Mouse (Mus musculus) kidney, embryonic 14.5 days (tissue): ENCODE measurements around the gene Gm17655. TPM values are rescaled to one million over a fixed set of nuclear protein-coding genes. Genes with fewer than 3 reads are reported as not detected.
"Not testable (repeated sequence)": the region's sequence is repeated elsewhere in the genome, so short reads cannot be mapped to it uniquely, and the experiment has no call there.

Source experiments
- ATAC-seq: fragments of 200-750 bp; cut with Nextera tagmentation; 2 replicates; pipeline ENCODE4 v1.8.0; 2017; ENCODE audit warnings: moderate number of reproducible peaks, mild to moderate bottlenecking, moderate TSS enrichment, moderate library complexity; ENCODE audit not compliant: low FRiP score, low TSS enrichment
- H3K27ac ChIP-seq: fragments of 300-500 bp; sonication (generic); 2 replicates; pipeline ENCODE4 v1.5.1; 2014; ENCODE audit warnings: low read depth, mild to moderate bottlenecking, low read length, moderate library complexity, mixed read lengths
- H3K27me3 ChIP-seq: fragments of 300-500 bp; sonication (generic); 2 replicates; pipeline ENCODE4 v1.6.1; 2014; ENCODE audit warnings: mild to moderate bottlenecking, low read length; ENCODE audit not compliant: control insufficient read depth, insufficient read depth
- H3K36me3 ChIP-seq: fragments of 300-500 bp; sonication (generic); 2 replicates; pipeline ENCODE4 v1.6.1; 2014; ENCODE audit warnings: low read length, mixed read lengths; ENCODE audit not compliant: control insufficient read depth, insufficient read depth
- H3K4me1 ChIP-seq: fragments of 300-500 bp; sonication (generic); 2 replicates; pipeline ENCODE4 v1.6.1; 2014; ENCODE audit warnings: low read length, mixed read lengths; ENCODE audit not compliant: control insufficient read depth, insufficient read depth
- H3K4me2 ChIP-seq: fragments of 300-500 bp; sonication (generic); replicated peaks from 2 replicates; pipeline ENCODE4 v1.6.1; 2014; ENCODE audit warnings: low read depth, mild to moderate bottlenecking, low read length
- H3K4me3 ChIP-seq: fragments of 300-500 bp; sonication (generic); 2 replicates; pipeline ENCODE4 v1.5.1; 2014; ENCODE audit warnings: mild to moderate bottlenecking, low read length
- H3K9ac ChIP-seq: fragments of 300-500 bp; sonication (generic); 2 replicates; pipeline ENCODE4 v1.6.1; 2014; ENCODE audit warnings: low read depth, mild to moderate bottlenecking, low read length, moderate library complexity
- H3K9me3 ChIP-seq: fragments of 300-500 bp; sonication (generic); 2 replicates; pipeline ENCODE4 v1.6.1; 2016; ENCODE audit warnings: low read length; ENCODE audit not compliant: control insufficient read depth
- WGBS: fragments of 180-500 bp; shearing (Covaris S2); extraction: QIAGEN DNeasy Blood & Tissue Kit; methylation state at CpG from one replicate; pipeline ENCODE4 v1.1.7; 2014; 5-methylcytosine and 5-hydroxymethylcytosine counted together
- polyA plus RNA-seq: library from polyadenylated mRNA; unstranded; fragments of >200 nt; fragmentation: Nextera tagmentation; extraction: Ambion mirVana; gene quantifications from 2 replicates; pipeline ENCODE4 v1.2.1, GENCODE M21; 2014

Gm17655 gene
- polyA plus RNA-seq, 1 experiment from 2014 or later, result 5.3 TPM

DNA sequence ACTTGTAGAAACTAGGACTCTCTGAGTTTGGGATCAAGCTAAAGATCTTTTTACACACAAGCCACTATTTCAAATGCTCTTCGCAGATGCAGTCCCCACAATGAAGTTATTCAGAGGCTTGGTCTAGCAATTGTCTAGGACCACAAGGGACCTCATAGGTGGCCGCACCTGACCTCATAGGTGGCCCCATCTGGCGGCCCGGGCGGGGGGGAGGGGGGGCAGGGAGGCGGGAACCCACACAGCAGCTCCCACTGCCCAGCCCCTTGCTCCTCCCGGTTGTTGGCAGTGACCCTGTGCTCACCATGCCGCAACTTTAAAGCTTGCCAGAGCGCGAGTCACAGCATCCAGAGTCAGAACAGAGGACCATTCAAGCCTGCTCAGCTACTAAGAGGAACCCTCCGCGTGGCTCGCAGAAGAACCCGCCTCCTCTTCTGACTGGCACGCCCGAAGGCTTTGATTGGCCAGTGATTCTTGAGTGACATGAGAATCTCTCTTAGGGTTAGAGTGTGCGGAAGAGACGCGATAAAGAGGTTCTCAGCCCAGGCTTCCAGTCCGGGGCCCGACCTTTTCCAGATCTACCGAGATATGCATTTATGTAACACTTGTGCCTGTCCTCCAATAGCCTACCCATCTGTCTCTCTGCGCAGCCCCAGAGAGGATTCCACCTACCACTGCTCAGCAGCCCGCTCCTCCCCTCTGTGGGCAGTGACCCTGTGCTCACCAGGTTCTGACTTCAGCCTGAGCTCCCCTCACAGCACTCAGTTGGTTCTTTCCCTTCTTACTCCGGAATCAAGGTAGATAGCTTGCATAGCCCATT is 21.9 kb upstream of the Gm17655 start, which contains the start of gene Gm35315:
Gene Gm35315, minus strand, starts transcription at position 391 of the 817 bp plus-strand sequence.
- WGBS, result 1% methylated on average over 25 of the region's 25 CpGs
- H3K36me3 ChIP-seq, result no peaks in the 10 kb centered on the region
- H3K9ac ChIP-seq, result peak within 1 kb of the TSS; percentile 68
- no peaks in the 10 kb centered on the region for H3K4me1 ChIP-seq
- no peaks in the 10 kb centered on the region for H3K27me3 ChIP-seq
- peak within 1 kb of the TSS; percentile 44 for H3K4me3 ChIP-seq
- no peaks in the 10 kb centered on the region for H3K9me3 ChIP-seq
- peak within 1 kb of the TSS; percentile 65 for H3K4me2 ChIP-seq
- peak within 1 kb of the TSS; percentile 32; the same call in 1 of the 2 replicates for H3K27ac ChIP-seq
- peak; percentile 98 for ATAC-seq

- no peaks in the 10 kb centered on the region for H3K4me1 ChIP-seq
- 75% methylated on average over 2 of the region's 2 CpGs for WGBS
- no peaks in the 10 kb centered on the region for H3K9me3 ChIP-seq
- H3K4me2 ChIP-seq, result no peak overlapping the region
- no peak overlapping the region for H3K9ac ChIP-seq
- no peaks in the 10 kb centered on the region for H3K27me3 ChIP-seq
- H3K4me3 ChIP-seq, result no peak overlapping the region
- no peaks in the 10 kb centered on the region for H3K36me3 ChIP-seq
- ATAC-seq, result no peak
- no peak overlapping the region for H3K27ac ChIP-seq
These were observed 19.2 kb upstream of the Gm17655 start for GRCm38 (mm10) chr5:110091546-110091945.

DNA sequence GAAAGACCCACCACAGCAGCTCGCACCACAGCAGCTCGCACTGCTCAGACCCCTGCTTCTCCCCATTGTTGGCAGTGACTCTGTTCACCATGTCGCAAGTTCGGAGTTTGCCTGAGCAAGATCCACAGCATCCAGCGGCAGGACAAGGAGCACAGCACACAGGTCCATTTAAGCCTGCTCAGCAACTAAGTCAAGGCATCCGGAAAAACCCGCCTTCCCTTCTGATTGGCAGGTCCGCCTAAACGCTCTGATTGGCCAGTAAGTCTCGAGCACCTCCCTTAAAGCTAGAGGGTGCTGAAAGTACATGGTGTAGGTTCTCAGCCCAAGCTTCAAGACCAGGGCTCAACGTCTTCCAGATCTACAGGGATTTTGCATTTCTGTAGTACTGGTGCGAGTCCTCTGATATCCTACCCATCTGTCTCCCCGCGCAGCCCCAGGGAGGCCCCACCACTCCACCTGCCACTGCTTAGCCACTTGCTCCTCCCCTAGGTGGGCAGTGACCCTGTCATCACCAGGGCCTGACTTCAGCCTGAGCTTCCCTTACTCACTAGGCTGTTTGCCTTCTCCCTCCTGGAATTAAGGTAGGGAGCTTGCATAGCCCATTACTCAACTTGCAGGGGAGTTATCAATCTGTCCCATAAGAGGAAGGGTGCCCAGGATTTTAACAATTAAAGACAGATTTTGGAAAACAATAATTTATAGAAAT is 14.0 kb upstream of the Gm17655 start:
- no peaks in the 10 kb centered on the region for H3K9me3 ChIP-seq
- ATAC-seq, result no peak
- no peaks in the 10 kb centered on the region for H3K4me1 ChIP-seq
- H3K27me3 ChIP-seq, result no peaks in the 10 kb centered on the region
- H3K36me3 ChIP-seq, result no peaks in the 10 kb centered on the region
- H3K4me3 ChIP-seq, result no peak overlapping the region
- WGBS, result 30% methylated on average over 14 of the region's 14 CpGs
- no peak overlapping the region for H3K9ac ChIP-seq
- H3K27ac ChIP-seq, result no peak overlapping the region
- no peak overlapping the region for H3K4me2 ChIP-seq

- Histone ChIP-seq H3K9ac (no peak overlapping the region), H3K9me3 (peaks cover 19% of the 10 kb centered on the region), H3K4me1 (no peaks in the 10 kb centered on the region), H3K4me3 (no peak overlapping the region), H3K27ac (no peak overlapping the region), H3K27me3 (no peaks in the 10 kb centered on the region), H3K4me2 (no peak overlapping the region), H3K36me3 (no peaks in the 10 kb centered on the region)
- 86% methylated on average over 4 of the region's 4 CpGs for WGBS
- ATAC-seq, result no peak
These were observed 10.6 kb upstream of the Gm17655 start for GRCm38 (mm10) chr5:110082961-110083360.

DNA sequence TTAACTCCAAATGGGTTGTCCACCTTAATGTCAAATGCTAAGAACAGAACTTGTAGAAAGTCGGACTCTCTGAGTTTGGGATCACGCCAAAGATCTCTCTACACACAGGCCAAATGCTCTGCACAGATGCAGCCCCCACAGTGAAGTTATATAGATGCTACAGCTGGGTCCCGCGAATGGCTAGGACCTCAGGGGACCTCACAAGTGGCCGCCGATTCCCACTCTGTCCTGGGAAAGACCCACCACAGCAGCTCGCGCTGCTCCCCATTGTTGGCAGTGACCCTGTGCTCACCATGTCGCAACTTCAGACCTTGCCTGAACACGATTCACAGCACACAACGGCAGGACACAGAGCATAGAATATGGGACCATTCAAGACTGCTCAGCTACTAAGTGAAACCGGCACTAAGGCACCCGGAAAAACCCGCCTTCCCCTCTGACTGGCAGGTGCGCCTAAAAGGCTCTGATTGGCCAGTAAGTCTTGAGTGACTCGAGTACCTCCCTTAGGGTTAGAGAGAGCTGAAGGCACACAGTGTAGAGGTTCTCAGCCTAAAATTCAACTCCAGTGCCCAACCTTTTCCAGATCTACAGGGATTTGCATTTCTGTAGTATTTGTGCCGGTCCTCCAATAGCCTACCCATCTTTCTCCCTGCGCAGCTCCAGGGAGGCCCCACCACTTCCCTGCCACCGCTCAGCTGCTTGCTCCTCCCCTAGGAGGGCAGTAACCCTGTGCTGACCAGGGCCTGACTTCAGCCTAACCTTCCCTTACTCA is 14.5 kb downstream of the Gm17655 start:
- Histone ChIP-seq H3K4me1 (no peaks in the 10 kb centered on the region), H3K4me2 (peak overlapping the region; percentile 46), H3K27ac (peak overlapping the region; percentile 71; the same call in 1 of the 2 replicates), H3K9ac (peak overlapping the region; percentile 64), H3K9me3 (no peaks in the 10 kb centered on the region; the same call in 1 of the 2 replicates), H3K27me3 (no peaks in the 10 kb centered on the region), H3K4me3 (peak overlapping the region; percentile 46), H3K36me3 (no peaks in the 10 kb centered on the region)
- ATAC-seq, result peak; percentile 99
- WGBS, result 2% methylated on average over 19 of the region's 19 CpGs

GRCm38 (mm10) chr5:110023694-110024427 is 48.5 kb downstream of the Gm17655 start:
- 58% methylated on average over 8 of the region's 8 CpGs for whole genome bisulfite sequencing
- not testable (repeated sequence) for H3K27me3 ChIP-seq, H3K36me3 ChIP-seq, H3K9me3 ChIP-seq, H3K4me1 ChIP-seq, H3K4me3 ChIP-seq, H3K4me2 ChIP-seq, H3K9ac ChIP-seq, H3K27ac ChIP-seq
- peak; percentile 79 for ATAC-seq

DNA sequence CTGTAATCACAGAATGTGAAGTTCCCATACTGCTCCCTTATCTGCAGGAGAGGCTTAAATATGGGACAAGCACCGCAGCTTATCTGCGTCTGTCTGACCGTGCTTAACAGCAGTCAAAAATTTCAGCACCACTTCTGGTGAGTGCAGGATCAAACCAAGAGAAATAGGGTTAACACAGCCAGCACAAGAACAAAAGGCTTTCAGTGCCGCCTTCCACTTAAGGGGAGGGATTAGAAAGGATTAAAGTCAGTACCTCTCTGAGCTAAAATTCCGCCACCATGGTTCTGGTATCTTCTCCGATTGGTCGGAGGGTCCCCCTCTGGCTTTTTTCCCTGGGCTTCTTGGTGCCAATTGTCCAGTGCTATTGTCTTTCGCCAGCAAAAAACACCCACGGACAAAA is 49.0 kb downstream of the Gm17655 start:
- H3K4me3 ChIP-seq, result no peak overlapping the region

DNA sequence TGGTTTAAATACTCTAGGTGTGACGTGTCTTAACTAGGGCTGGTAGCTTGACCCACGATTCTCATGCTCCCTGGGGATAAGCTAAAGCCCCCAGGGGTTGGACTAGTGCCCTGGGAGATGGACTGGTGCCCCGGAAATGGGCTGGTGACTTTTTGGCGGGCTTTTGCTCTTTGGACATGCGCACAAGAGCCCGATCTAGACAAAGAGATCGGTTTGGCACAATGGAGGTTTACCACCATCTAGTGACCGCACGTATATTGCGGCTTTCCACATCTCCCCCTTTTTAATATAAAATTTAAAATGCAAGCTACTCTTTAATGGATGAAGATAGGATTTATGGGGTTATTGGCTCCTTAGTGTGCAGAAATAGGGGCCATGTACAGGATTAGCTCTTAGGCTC is 56.5 kb downstream of the Gm17655 start:
- H3K9me3 ChIP-seq, H3K27ac ChIP-seq, ATAC-seq, H3K36me3 ChIP-seq, H3K9ac ChIP-seq, H3K4me1 ChIP-seq, H3K27me3 ChIP-seq, H3K4me2 ChIP-seq, H3K4me3 ChIP-seq: not testable (repeated sequence)
- WGBS, result 94% methylated on average over 10 of the region's 10 CpGs

More for the DNA sequence above, 49.0 kb downstream of the Gm17655 start:
- H3K27ac ChIP-seq, result no peak overlapping the region
- no peak overlapping the region for H3K9ac ChIP-seq
- H3K9me3 ChIP-seq, result no peaks in the 10 kb centered on the region; the same call in 1 of the 2 replicates
- WGBS, result 70% methylated on average over 9 of the region's 9 CpGs
- H3K27me3 ChIP-seq, result no peaks in the 10 kb centered on the region
- no peak overlapping the region; the same call in 1 of the 2 replicates for H3K4me2 ChIP-seq
- no peak for ATAC-seq
- H3K4me1 ChIP-seq, result no peaks in the 10 kb centered on the region
- H3K36me3 ChIP-seq, result no peaks in the 10 kb centered on the region
